Comparison of ENCODE assay signal across 11 mouse cellular contexts in the genomic region with DNA sequence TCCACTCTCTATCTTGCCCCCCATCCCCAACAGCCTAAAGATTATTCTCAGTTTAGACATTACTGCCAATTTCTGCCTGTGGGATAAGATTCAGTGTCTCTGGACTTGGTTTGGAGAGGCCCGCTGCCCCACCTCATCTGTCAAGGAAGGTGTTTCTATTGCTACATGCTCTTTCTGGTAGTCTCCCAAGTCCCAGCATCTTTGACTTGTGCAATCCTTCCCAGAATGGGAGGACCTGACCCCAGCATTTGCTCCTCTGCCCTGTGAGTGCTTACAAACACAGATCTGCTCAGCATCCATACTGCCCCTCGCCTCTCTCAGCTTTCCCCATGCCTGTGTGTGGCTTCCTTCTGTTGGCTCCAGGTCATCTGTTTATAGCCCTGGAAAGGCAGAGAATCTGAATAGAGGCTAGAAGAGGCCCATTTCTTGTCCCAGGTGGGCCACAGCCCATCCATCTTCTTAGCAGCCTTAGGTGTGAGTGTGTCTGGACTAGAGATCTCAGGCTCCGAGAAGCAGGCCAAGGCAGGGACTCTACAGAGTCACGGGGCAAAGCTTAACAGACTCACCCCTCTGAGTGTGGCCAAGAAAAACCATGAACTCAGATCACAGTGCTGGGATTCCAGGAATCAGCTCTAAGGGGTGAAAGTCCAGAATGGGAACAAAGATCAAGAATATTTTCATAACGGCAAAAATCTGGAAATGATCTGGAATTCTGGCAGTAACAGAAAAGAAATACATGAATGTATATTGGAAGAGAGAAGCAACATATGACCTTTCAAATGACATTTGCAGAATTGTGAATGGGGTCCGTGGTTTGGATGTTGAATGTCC. TPM values are rescaled to one million over a fixed set of nuclear protein-coding genes. Genes with fewer than 3 reads are reported as not detected.
DNase-seq lines count a peak whose midpoint lies in the region; ATAC-seq lines count a peak whose summit lies in the region.
"Had no signal": no experiment of that assay in that cellular context is flagged by ENCODE, and none has a peak within 500 bp of the region (broad histone marks: within the 10 kb centered on the region; RNA-seq: fewer than 3 reads in every experiment).

No protein-coding gene starts in this region.

- DNase-seq in heart, postnatal 4 days = no peak
- peak; percentile 75 for DNase-seq in 3T3-L1 (ENCODE audit: low read depth, low spot score)
- no peak for DNase-seq in intestine, embryonic 14.5 days (ENCODE audit: low spot score)
- DNase-seq in kidney, postnatal 25 days = peak; percentile 34 to 65
- DNase-seq in left cerebral cortex, postnatal 14 days (ENCODE audit: low spot score in 2 of 2) = no peak
- DNase-seq: adrenal gland, postnatal 10 days; gastrocnemius, postnatal 36 days had no signal

- H3K9me3 ChIP-seq in heart, embryonic 15.5 days (replicated peaks) = no peaks in the 10 kb centered on the region
- no peaks in the 10 kb centered on the region for H3K9me3 ChIP-seq in intestine, embryonic 14.5 days (ENCODE audit: control insufficient read depth, low read length)

- H3K36me3 ChIP-seq in heart, embryonic 15.5 days = no peaks in the 10 kb centered on the region
- H3K36me3 ChIP-seq in intestine, embryonic 14.5 days (ENCODE audit: control insufficient read depth, insufficient read depth, low read length) = no peaks in the 10 kb centered on the region

- 61% methylated on average over 6 of the region's 6 CpGs for WGBS in heart, embryonic 15.5 days
- WGBS in intestine, embryonic 14.5 days = 62% methylated on average over 6 of the region's 6 CpGs

- H3K4me1 ChIP-seq in heart, embryonic 15.5 days (replicated peaks) = peaks cover 42% of the 10 kb centered on the region
- peaks cover 24% of the 10 kb centered on the region; the same call in 1 of the 2 replicates for H3K4me1 ChIP-seq in intestine, embryonic 14.5 days (replicated peaks; ENCODE audit: control insufficient read depth, insufficient read depth, low read length)

- H3K9ac ChIP-seq in heart, embryonic 15.5 days = no peak overlapping the region
- H3K9ac ChIP-seq in intestine, embryonic 14.5 days (ENCODE audit: low read length) = no peak overlapping the region

- H3K27me3 ChIP-seq in heart, embryonic 15.5 days = no peaks in the 10 kb centered on the region
- no peaks in the 10 kb centered on the region for H3K27me3 ChIP-seq in intestine, embryonic 14.5 days (replicated peaks; ENCODE audit: control insufficient read depth, insufficient read depth, low read length)
- H3K27me3 ChIP-seq: Patski had no signal

- H3K4me2 ChIP-seq in heart, embryonic 15.5 days = no peak overlapping the region
- no peak overlapping the region for H3K4me2 ChIP-seq in intestine, embryonic 14.5 days (ENCODE audit: low read length)

- H3K27ac ChIP-seq in heart, embryonic 15.5 days = peak overlapping the region; percentile 66; the same call in 1 of the 2 replicates
- H3K27ac ChIP-seq in intestine, embryonic 14.5 days (ENCODE audit: low read depth) = peak overlapping the region; percentile 71

- ATAC-seq in heart, embryonic 15.5 days (replicated peaks; ENCODE audit: insufficient number of reproducible peaks, insufficient read depth, low FRiP score, low read depth) = no peak
- no peak for ATAC-seq in intestine, embryonic 14.5 days (replicated peaks; ENCODE audit: low FRiP score, low TSS enrichment, low read depth)
- ATAC-seq in granulocyte monocyte progenitor cell, adult 5-6 weeks (replicated peaks; ENCODE audit: poor library complexity, severe bottlenecking) = no peak
- ATAC-seq: CD4-positive, CD25-positive, alpha-beta regulatory T cell, adult 4 months; Patski had no signal

- intact Hi-C loops in left cerebral cortex, postnatal 14 days (cut with DNase I) = no loop called here

- H3K4me3 ChIP-seq in heart, embryonic 15.5 days = no peak overlapping the region
- no peak overlapping the region for H3K4me3 ChIP-seq in intestine, embryonic 14.5 days (ENCODE audit: low read depth, low read length)

RNA-seq across cellular contexts. Expression of gene Lrrc32, which starts 36.0 kb away (rescaled TPM):
- polyA plus RNA-seq in heart, embryonic 15.5 days (2015; fragmentation: Nextera tagmentation; extraction: Ambion mirVana) = 7.3 and 9.1 TPM in 2 replicates
- 10 to 100 TPM; 17.3 to 18.6 TPM for total RNA-seq in heart, postnatal 4 days (2021)
- polyA plus RNA-seq in intestine, embryonic 14.5 days (2014; fragmentation: Nextera tagmentation; extraction: Ambion mirVana) = 13.0 and 14.9 TPM in 2 replicates
- total RNA-seq in left cerebral cortex, postnatal 14 days (2021) = 1 to 10 TPM; 3.0 to 3.9 TPM
- not detected in 2 replicates for total RNA-seq in granulocyte monocyte progenitor cell, adult 5-6 weeks (2014; fragmentation: Nextera tagmentation)
- not detected in 2 replicates for total RNA-seq in granulocyte monocyte progenitor cell, adult 5-6 weeks (2017)

Comparison
In these comparisons a context has a peak if more than half of its experiments do, and no peak if none do; other contexts are left out.
1. DNase-seq: peak in 3T3-L1 (single experiment) and kidney, postnatal 25 days (2 of 2); none in heart, postnatal 4 days (single experiment), intestine, embryonic 14.5 days (single experiment) and left cerebral cortex, postnatal 14 days (0 of 2).